Mouse (Mus musculus): ENCODE measurements around the gene Ptprc. TPM values are rescaled to one million over a fixed set of nuclear protein-coding genes. Genes with fewer than 3 reads are reported as not detected.

Gene Ptprc
- polyA plus RNA-seq, 1 experiment: not detected

- no peaks in the 10 kb centered on the region for H3K27me3 ChIP-seq (ENCODE audit: control insufficient read depth, insufficient read depth, insufficient read length)
- H3ac ChIP-seq (ENCODE audit: control insufficient read depth, insufficient read length, low read depth): no peak overlapping the region
- H3K36me3 ChIP-seq (ENCODE audit: control insufficient read depth, insufficient read depth): no peaks in the 10 kb centered on the region
- TF ChIP-seq MAX (IDR thresholded peaks at IDR 0.05): no peak
- no peak for TF ChIP-seq MYOG (IDR thresholded peaks at IDR 0.05; ENCODE audit: control insufficient read depth, extremely low read depth, insufficient read length)
- TF ChIP-seq CEBPB (IDR thresholded peaks at IDR 0.05; ENCODE audit: low read depth): no peak
- TF ChIP-seq USF1 (IDR thresholded peaks at IDR 0.05; ENCODE audit: low read depth): no peak
- no peak for TF ChIP-seq MYOD1 (IDR thresholded peaks at IDR 0.05; ENCODE audit: control insufficient read depth, insufficient read length, low read depth)
- TF ChIP-seq CTCF (IDR thresholded peaks at IDR 0.05; ENCODE audit: control insufficient read depth, insufficient read depth, insufficient read length): no peak
- TF ChIP-seq FOSL1 (IDR thresholded peaks at IDR 0.05; ENCODE audit: insufficient read depth, low read length, poor library complexity, severe bottlenecking): no peak
- H3K4me3 ChIP-seq (ENCODE audit: insufficient read depth, poor library complexity, severe bottlenecking): no peak overlapping the region
- no peaks in the 10 kb centered on the region for H3K79me3 ChIP-seq (ENCODE audit: low read depth)
- H3K79me2 ChIP-seq (ENCODE audit: control insufficient read depth, insufficient read depth): no peaks in the 10 kb centered on the region
Observed at GRCm38 (mm10) chr1:138039201-138039600, 136.3 kb downstream of the Ptprc start.

DNA sequence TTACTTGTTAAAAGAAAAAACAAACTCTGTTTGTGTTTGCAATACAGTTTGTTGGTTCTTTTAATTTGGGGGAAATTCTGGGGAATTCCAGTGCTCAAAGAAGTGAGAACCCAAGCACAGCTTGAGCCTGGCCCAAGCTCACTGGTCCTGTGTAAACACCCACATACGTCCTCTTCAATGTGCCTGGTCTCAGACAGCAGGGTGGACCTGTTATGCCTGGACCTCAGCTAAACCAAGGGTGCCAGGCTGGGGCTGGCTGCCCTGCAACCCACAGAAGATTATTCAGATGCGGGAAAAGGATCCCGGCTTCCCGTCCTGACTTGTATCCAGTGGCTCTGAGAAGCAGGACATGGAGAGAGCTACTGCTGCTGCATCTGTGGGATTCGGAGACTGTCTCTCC lies 138.0 kb downstream of the Ptprc start:
- TF ChIP-seq MYOG (IDR thresholded peaks at IDR 0.05; ENCODE audit: control insufficient read depth, extremely low read depth, insufficient read length): no peak
- no peak for TF ChIP-seq CTCF (IDR thresholded peaks at IDR 0.05; ENCODE audit: control insufficient read depth, insufficient read depth, insufficient read length)
- no peak for TF ChIP-seq MAX (IDR thresholded peaks at IDR 0.05)
- no peak for TF ChIP-seq CEBPB (IDR thresholded peaks at IDR 0.05; ENCODE audit: low read depth)
- TF ChIP-seq USF1 (IDR thresholded peaks at IDR 0.05; ENCODE audit: low read depth): no peak
- no peak for TF ChIP-seq FOSL1 (IDR thresholded peaks at IDR 0.05; ENCODE audit: insufficient read depth, low read length, poor library complexity, severe bottlenecking)
- no peak for TF ChIP-seq MYOD1 (IDR thresholded peaks at IDR 0.05; ENCODE audit: control insufficient read depth, insufficient read length, low read depth)
- Histone ChIP-seq H3K36me3 (ENCODE audit: control insufficient read depth, insufficient read depth) (no peaks in the 10 kb centered on the region), H3ac (ENCODE audit: control insufficient read depth, insufficient read length, low read depth) (no peak overlapping the region), H3K4me3 (ENCODE audit: insufficient read depth, poor library complexity, severe bottlenecking) (no peak overlapping the region), H3K79me2 (ENCODE audit: control insufficient read depth, insufficient read depth) (no peaks in the 10 kb centered on the region), H3K27me3 (ENCODE audit: control insufficient read depth, insufficient read depth, insufficient read length) (no peaks in the 10 kb centered on the region), H3K79me3 (ENCODE audit: low read depth) (no peaks in the 10 kb centered on the region)

- Histone ChIP-seq H3K79me3 (ENCODE audit: low read depth) (no peaks in the 10 kb centered on the region), H3K79me2 (ENCODE audit: control insufficient read depth, insufficient read depth) (no peaks in the 10 kb centered on the region), H3ac (ENCODE audit: control insufficient read depth, insufficient read length, low read depth) (no peak overlapping the region), H3K36me3 (ENCODE audit: control insufficient read depth, insufficient read depth) (no peaks in the 10 kb centered on the region), H3K4me3 (ENCODE audit: insufficient read depth, poor library complexity, severe bottlenecking) (no peak overlapping the region), H3K27me3 (ENCODE audit: control insufficient read depth, insufficient read depth, insufficient read length) (no peaks in the 10 kb centered on the region)
- no peak for TF ChIP-seq CEBPB (IDR thresholded peaks at IDR 0.05; ENCODE audit: low read depth)
- no peak for TF ChIP-seq FOSL1 (IDR thresholded peaks at IDR 0.05; ENCODE audit: insufficient read depth, low read length, poor library complexity, severe bottlenecking)
- no peak for TF ChIP-seq CTCF (IDR thresholded peaks at IDR 0.05; ENCODE audit: control insufficient read depth, insufficient read depth, insufficient read length)
- TF ChIP-seq MYOD1 (IDR thresholded peaks at IDR 0.05; ENCODE audit: control insufficient read depth, insufficient read length, low read depth): no peak
- TF ChIP-seq MYOG (IDR thresholded peaks at IDR 0.05; ENCODE audit: control insufficient read depth, extremely low read depth, insufficient read length): no peak
- TF ChIP-seq MAX (IDR thresholded peaks at IDR 0.05): no peak
- no peak for TF ChIP-seq USF1 (IDR thresholded peaks at IDR 0.05; ENCODE audit: low read depth)
Observed at GRCm38 (mm10) chr1:138029649-138030048, 145.9 kb downstream of the Ptprc start.

GRCm38 (mm10) chr1:138025298-138025697 lies 150.2 kb downstream of the Ptprc start:
- TF ChIP-seq USF1 (IDR thresholded peaks at IDR 0.05; ENCODE audit: low read depth): no peak
- no peak for TF ChIP-seq MAX (IDR thresholded peaks at IDR 0.05)
- TF ChIP-seq MYOD1 (IDR thresholded peaks at IDR 0.05; ENCODE audit: control insufficient read depth, insufficient read length, low read depth): no peak
- no peak for TF ChIP-seq MYOG (IDR thresholded peaks at IDR 0.05; ENCODE audit: control insufficient read depth, extremely low read depth, insufficient read length)
- TF ChIP-seq CTCF (IDR thresholded peaks at IDR 0.05; ENCODE audit: control insufficient read depth, insufficient read depth, insufficient read length): no peak
- no peak for TF ChIP-seq CEBPB (IDR thresholded peaks at IDR 0.05; ENCODE audit: low read depth)
- TF ChIP-seq FOSL1 (IDR thresholded peaks at IDR 0.05; ENCODE audit: insufficient read depth, low read length, poor library complexity, severe bottlenecking): no peak
- Histone ChIP-seq H3ac (ENCODE audit: control insufficient read depth, insufficient read length, low read depth) (no peak overlapping the region), H3K4me3 (ENCODE audit: insufficient read depth, poor library complexity, severe bottlenecking) (no peak overlapping the region), H3K79me2 (ENCODE audit: control insufficient read depth, insufficient read depth) (no peaks in the 10 kb centered on the region), H3K79me3 (ENCODE audit: low read depth) (no peaks in the 10 kb centered on the region), H3K36me3 (ENCODE audit: control insufficient read depth, insufficient read depth) (no peaks in the 10 kb centered on the region), H3K27me3 (ENCODE audit: control insufficient read depth, insufficient read depth, insufficient read length) (no peaks in the 10 kb centered on the region)

- H3K27me3 ChIP-seq (ENCODE audit: control insufficient read depth, insufficient read depth, insufficient read length): no peaks in the 10 kb centered on the region
- no peak overlapping the region for H3K4me3 ChIP-seq (ENCODE audit: insufficient read depth, poor library complexity, severe bottlenecking)
- H3ac ChIP-seq (ENCODE audit: control insufficient read depth, insufficient read length, low read depth): no peak overlapping the region
- no peaks in the 10 kb centered on the region for H3K79me2 ChIP-seq (ENCODE audit: control insufficient read depth, insufficient read depth)
- H3K79me3 ChIP-seq (ENCODE audit: low read depth): no peaks in the 10 kb centered on the region
- H3K36me3 ChIP-seq (ENCODE audit: control insufficient read depth, insufficient read depth): no peaks in the 10 kb centered on the region
- no peak for TF ChIP-seq MAX (IDR thresholded peaks at IDR 0.05)
- no peak for TF ChIP-seq FOSL1 (IDR thresholded peaks at IDR 0.05; ENCODE audit: insufficient read depth, low read length, poor library complexity, severe bottlenecking)
- no peak for TF ChIP-seq CEBPB (IDR thresholded peaks at IDR 0.05; ENCODE audit: low read depth)
- TF ChIP-seq CTCF (IDR thresholded peaks at IDR 0.05; ENCODE audit: control insufficient read depth, insufficient read depth, insufficient read length): no peak
- TF ChIP-seq USF1 (IDR thresholded peaks at IDR 0.05; ENCODE audit: low read depth): no peak
- no peak for TF ChIP-seq MYOD1 (IDR thresholded peaks at IDR 0.05; ENCODE audit: control insufficient read depth, insufficient read length, low read depth)
- TF ChIP-seq MYOG (IDR thresholded peaks at IDR 0.05; ENCODE audit: control insufficient read depth, extremely low read depth, insufficient read length): no peak
Observed at GRCm38 (mm10) chr1:138023601-138024000, 151.9 kb downstream of the Ptprc start.

- H3K4me3 ChIP-seq (ENCODE audit: insufficient read depth, poor library complexity, severe bottlenecking): no peak overlapping the region
- no peaks in the 10 kb centered on the region for H3K27me3 ChIP-seq (ENCODE audit: control insufficient read depth, insufficient read depth, insufficient read length)
- no peaks in the 10 kb centered on the region for H3K79me3 ChIP-seq (ENCODE audit: low read depth)
- no peaks in the 10 kb centered on the region for H3K36me3 ChIP-seq (ENCODE audit: control insufficient read depth, insufficient read depth)
- H3ac ChIP-seq (ENCODE audit: control insufficient read depth, insufficient read length, low read depth): no peak overlapping the region
- H3K79me2 ChIP-seq (ENCODE audit: control insufficient read depth, insufficient read depth): no peaks in the 10 kb centered on the region
- TF ChIP-seq CEBPB (IDR thresholded peaks at IDR 0.05; ENCODE audit: low read depth) (no peak), MAX (IDR thresholded peaks at IDR 0.05) (no peak), CTCF (IDR thresholded peaks at IDR 0.05; ENCODE audit: control insufficient read depth, insufficient read depth, insufficient read length) (no peak)
Observed at GRCm38 (mm10) chr1:138022918-138023295, 152.6 kb downstream of the Ptprc start.
